Mouse (Mus musculus) embryonic facial prominence, embryonic 14.5 days (tissue): ENCODE measurements around the gene Gtpbp1. TPM values are rescaled to one million over a fixed set of nuclear protein-coding genes. Genes with fewer than 3 reads are reported as not detected.

ENCODE experiments used
- ATAC-seq: fragments of 200-750 bp; cut with Nextera tagmentation; 2 replicates; pipeline ENCODE4 v1.8.0; 2017; ENCODE audit warnings: low read depth, moderate number of reproducible peaks, moderate TSS enrichment
- DNase-seq: peaks from one replicate; pipeline ENCODE4 v3.0.0-alpha.2; 2015; ENCODE audit warnings: low spot score
- H3K27ac ChIP-seq: fragments of 300-500 bp; sonication (generic); replicated peaks from 2 replicates; pipeline ENCODE4 v1.5.1; 2014; ENCODE audit warnings: low read depth, mild to moderate bottlenecking, low read length, moderate library complexity
- H3K27me3 ChIP-seq: fragments of 300-500 bp; sonication (generic); replicated peaks from 2 replicates; pipeline ENCODE4 v1.6.1; 2014; ENCODE audit warnings: low read length; ENCODE audit not compliant: control insufficient read depth, insufficient read depth
- H3K36me3 ChIP-seq: fragments of 300-500 bp; sonication (generic); 2 replicates; pipeline ENCODE4 v1.6.1; 2014; ENCODE audit warnings: low read length, mixed read lengths; ENCODE audit not compliant: control insufficient read depth, insufficient read depth
- H3K4me1 ChIP-seq: fragments of 300-500 bp; sonication (generic); 2 replicates; pipeline ENCODE4 v1.6.1; 2014; ENCODE audit warnings: antibody characterized with exemption, low read length; ENCODE audit not compliant: control insufficient read depth, insufficient read depth
- H3K4me2 ChIP-seq: fragments of 300-500 bp; sonication (generic); 2 replicates; pipeline ENCODE4 v1.6.1; 2014; ENCODE audit warnings: low read depth, mild to moderate bottlenecking, low read length, moderate library complexity, mixed read lengths
- H3K4me3 ChIP-seq: fragments of 300-500 bp; sonication (generic); 2 replicates; pipeline ENCODE4 v1.5.1; 2014; ENCODE audit warnings: low read depth, mild to moderate bottlenecking, low read length
- H3K9ac ChIP-seq: fragments of 300-500 bp; sonication (generic); 2 replicates; pipeline ENCODE4 v1.6.1; 2014; ENCODE audit warnings: low read depth, mild to moderate bottlenecking, low read length, moderate library complexity, mixed read lengths
- H3K9me3 ChIP-seq: fragments of 300-500 bp; sonication (generic); 2 replicates; pipeline ENCODE4 v1.6.1; 2016; ENCODE audit warnings: low read length; ENCODE audit not compliant: control insufficient read depth
- WGBS: fragments of 180-500 bp; shearing (Covaris S2); extraction: QIAGEN DNeasy Blood & Tissue Kit; methylation state at CpG from one replicate; pipeline ENCODE4 v1.1.7; 2014; 5-methylcytosine and 5-hydroxymethylcytosine counted together
- polyA plus RNA-seq: library from polyadenylated mRNA; unstranded; fragments of >200 nt; fragmentation: Nextera tagmentation; extraction: Ambion mirVana; gene quantifications from 2 replicates; pipeline ENCODE4 v1.2.1, GENCODE M21; 2014

Gene Gtpbp1
- polyA plus RNA-seq, 1 experiment from 2014 or later = 27.2 TPM

DNA sequence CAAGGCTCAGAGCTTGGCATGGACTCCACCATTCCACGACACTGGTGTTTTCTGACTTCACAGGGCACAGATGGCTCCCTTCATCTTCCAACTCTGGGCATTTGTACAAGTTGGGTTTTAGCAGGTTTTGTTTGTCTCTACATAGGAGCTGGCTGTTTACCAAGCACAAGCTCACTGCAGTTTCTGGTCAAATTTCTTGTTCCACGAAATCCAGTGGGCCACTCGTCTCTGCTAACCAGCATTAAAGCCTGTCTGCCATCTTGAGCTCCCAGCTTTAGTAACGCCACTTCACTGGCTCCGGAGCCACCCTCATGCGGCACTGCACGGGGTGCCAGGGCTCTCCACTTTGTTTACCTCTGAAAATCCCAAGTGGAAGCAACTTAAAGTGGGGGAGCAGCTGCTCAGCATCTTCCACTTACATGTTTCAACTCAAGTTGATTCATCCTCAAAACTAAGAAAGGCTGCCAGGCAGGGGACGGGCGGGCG is 76.0 kb downstream of the Gtpbp1 start:
- Histone ChIP-seq H3K4me1 (no peaks in the 10 kb centered on the region), H3K4me2 (no peak overlapping the region), H3K9me3 (no peaks in the 10 kb centered on the region), H3K27ac (no peak overlapping the region), H3K27me3 (no peaks in the 10 kb centered on the region), H3K9ac (no peak overlapping the region), H3K4me3 (no peak overlapping the region), H3K36me3 (peaks cover 30% of the 10 kb centered on the region)
- 84% methylated on average over 10 of the region's 10 CpGs for WGBS
- ATAC-seq = no peak
- no peak for DNase-seq

DNA sequence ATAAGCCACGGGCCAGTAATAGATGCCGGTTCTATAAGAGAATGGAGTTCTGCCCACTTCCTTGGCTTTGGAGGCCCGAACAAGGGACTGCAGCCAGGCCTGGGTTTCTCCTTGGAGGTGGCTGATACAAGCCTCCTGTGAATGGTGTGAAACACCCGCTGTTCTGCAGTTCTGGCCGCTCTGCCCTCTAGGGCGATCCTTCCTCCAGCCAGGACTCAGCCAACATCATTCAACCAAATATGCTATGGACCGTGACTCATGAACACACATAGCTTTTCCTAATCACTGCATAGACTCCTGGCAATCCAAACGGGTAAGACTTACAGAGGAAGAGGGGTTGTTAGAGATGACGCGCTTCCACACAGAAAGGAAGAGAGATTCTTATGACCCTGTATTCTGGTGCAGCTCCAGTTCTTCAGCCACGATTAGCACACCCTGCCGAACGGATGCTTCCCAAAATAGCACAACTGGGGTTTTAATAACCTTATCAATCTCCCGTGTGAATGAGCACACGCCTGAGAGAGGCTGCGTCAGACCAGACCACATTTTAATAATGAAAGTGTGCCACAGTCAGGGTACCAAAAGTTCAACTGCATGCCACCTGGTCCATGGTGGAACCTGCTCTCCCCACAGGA is 76.8 kb downstream of the Gtpbp1 start:
- Histone ChIP-seq H3K4me3 (no peak overlapping the region), H3K9ac (no peak overlapping the region), H3K9me3 (no peaks in the 10 kb centered on the region), H3K36me3 (peaks cover 22% of the 10 kb centered on the region), H3K27ac (no peak overlapping the region), H3K4me2 (no peak overlapping the region), H3K4me1 (no peaks in the 10 kb centered on the region), H3K27me3 (no peaks in the 10 kb centered on the region)
- ATAC-seq (no peak), DNase-seq (no peak)
- 85% methylated on average over 16 of the region's 16 CpGs for WGBS

DNA sequence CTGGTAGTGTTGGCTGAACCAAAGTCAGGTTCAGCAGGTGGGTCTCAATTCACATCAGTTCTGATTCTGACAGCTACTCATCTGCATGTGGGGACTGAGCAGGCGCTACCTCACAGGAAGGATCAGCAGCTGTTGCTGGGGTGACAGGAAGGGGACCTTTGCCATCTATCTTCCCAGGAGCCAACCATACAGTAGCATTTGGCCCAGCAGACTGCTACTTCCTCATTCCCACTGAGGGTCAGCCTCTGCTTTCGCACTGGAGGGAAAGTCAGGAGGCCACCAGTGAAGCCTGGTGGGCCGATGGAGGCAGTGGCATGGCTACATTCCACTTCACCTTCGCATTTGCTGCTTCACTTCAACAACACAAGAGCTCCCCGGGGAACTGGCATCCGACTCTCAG is 77.7 kb downstream of the Gtpbp1 start:
- Histone ChIP-seq H3K4me3 (no peak overlapping the region), H3K4me1 (peaks cover 1% of the 10 kb centered on the region; the same call in 1 of the 2 replicates), H3K4me2 (no peak overlapping the region), H3K27ac (no peak overlapping the region), H3K27me3 (no peaks in the 10 kb centered on the region), H3K9me3 (no peaks in the 10 kb centered on the region), H3K36me3 (peaks cover 14% of the 10 kb centered on the region; the same call in 1 of the 2 replicates), H3K9ac (no peak overlapping the region)
- 70% methylated on average over 6 of the region's 6 CpGs for WGBS
- ATAC-seq (no peak), DNase-seq (no peak)

DNA sequence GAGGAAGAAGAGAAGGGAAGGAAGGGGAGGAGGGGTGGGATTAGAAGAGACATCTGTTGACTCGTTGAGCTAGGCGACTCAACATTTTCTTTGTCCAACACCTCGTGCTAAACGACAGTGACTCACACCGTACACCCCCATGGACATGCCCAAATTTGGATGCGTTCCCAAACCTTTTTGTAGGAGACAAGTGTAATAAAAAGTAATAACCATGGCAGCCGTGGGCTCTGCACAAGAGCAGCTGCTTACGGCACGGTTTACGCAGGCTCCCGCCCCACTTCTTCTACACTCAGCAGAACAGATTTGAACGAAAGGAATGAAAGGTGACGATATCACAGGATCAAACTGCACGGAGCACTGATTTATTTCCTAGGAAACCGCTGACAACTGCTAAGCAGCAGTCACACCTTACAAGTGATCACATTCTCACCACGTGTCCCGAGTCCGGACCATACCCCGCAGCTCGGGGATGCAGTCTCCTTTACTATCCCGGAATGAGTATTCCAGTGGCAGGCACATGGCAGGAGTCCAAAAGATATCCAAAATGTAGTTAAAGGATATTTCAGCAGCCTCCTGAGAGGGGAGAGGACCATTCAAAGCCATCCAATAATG is 80.1 kb downstream of the Gtpbp1 start:
- WGBS = 83% methylated on average over 21 of the region's 21 CpGs
- 0 out of 2 replicates have a peak overlapping the region, but pooled peaks have one; percentile 3 for H3K9ac ChIP-seq
- H3K4me2 ChIP-seq = no peak overlapping the region
- H3K36me3 ChIP-seq = no peaks in the 10 kb centered on the region
- DNase-seq = peak; percentile 26
- H3K4me3 ChIP-seq = no peak overlapping the region
- H3K27me3 ChIP-seq = no peaks in the 10 kb centered on the region
- peaks cover 10% of the 10 kb centered on the region for H3K4me1 ChIP-seq
- ATAC-seq = no peak
- no peaks in the 10 kb centered on the region for H3K9me3 ChIP-seq
- no peak overlapping the region for H3K27ac ChIP-seq

Other genes with a start within 250 kb of the Gtpbp1 start
- 75.3 and 76.3 TPM in 2 replicates for gene Csnk1e, start 235.3 kb upstream of the Gtpbp1 start, polyA plus RNA-seq
- gene Kcnj4, start 185.6 kb upstream of the Gtpbp1 start, polyA plus RNA-seq = 0.07 and 0.09 TPM in 2 replicates
- 149 and 157 TPM in 2 replicates for gene Kdelr3, start 174.4 kb upstream of the Gtpbp1 start, polyA plus RNA-seq
- 80.0 and 81.6 TPM in 2 replicates for gene Ddx17, start 144.1 kb upstream of the Gtpbp1 start, polyA plus RNA-seq
- 1.8 and 2.6 TPM in 2 replicates for gene Dmc1, start 85.7 kb upstream of the Gtpbp1 start, polyA plus RNA-seq
- 0.85 and 1.3 TPM in 2 replicates for gene Fam227a, start 31.9 kb upstream of the Gtpbp1 start, polyA plus RNA-seq
- 47.4 and 52.3 TPM in 2 replicates for gene Cby1, start 31.6 kb upstream of the Gtpbp1 start, polyA plus RNA-seq
- 208 and 234 TPM in 2 replicates for gene Tomm22, start 20.0 kb upstream of the Gtpbp1 start, polyA plus RNA-seq
- 19.0 and 19.9 TPM in 2 replicates for gene Josd1, start 2.9 kb upstream of the Gtpbp1 start, polyA plus RNA-seq
- 5.9 and 6.4 TPM in 2 replicates for gene Sun2, start 51.7 kb downstream of the Gtpbp1 start, polyA plus RNA-seq
- 50.0 and 59.5 TPM in 2 replicates for gene Dnal4, start 87.0 kb downstream of the Gtpbp1 start, polyA plus RNA-seq
- gene Nptxr, start 113.9 kb downstream of the Gtpbp1 start, polyA plus RNA-seq = 3.2 and 3.4 TPM in 2 replicates
- gene Npcd, start 143.4 kb downstream of the Gtpbp1 start, polyA plus RNA-seq = 0.80 TPM in 1 of 2 replicates, not detected in the other
- 50.2 and 54.4 TPM in 2 replicates for gene Cbx6, start 143.8 kb downstream of the Gtpbp1 start, polyA plus RNA-seq
- gene Apobec3, start 200.8 kb downstream of the Gtpbp1 start, polyA plus RNA-seq = 16.1 and 17.3 TPM in 2 replicates